Mouse (Mus musculus): ENCODE results near the gene Ypel4.

The Ypel4 gene

GRCm38 (mm10) chr2:84733579-84734300 lies at the start of gene Ypel4:
TSS of gene Ypel4 (plus strand) at chr2:84734058.
- no peak for DNase-seq (ENCODE audit: low read depth, low spot score)

- DNase-seq (ENCODE audit: low read depth, low spot score): no peak
Measured at GRCm38 (mm10) chr2:84688080-84688844, 45.6 kb upstream of the Ypel4 start.

- DNase-seq (ENCODE audit: low read depth, low spot score): no peak
Measured at GRCm38 (mm10) chr2:84690050-84690449, 43.8 kb upstream of the Ypel4 start.

- no peak for DNase-seq (ENCODE audit: low read depth, low spot score)
Measured at GRCm38 (mm10) chr2:84695007-84695695, 38.7 kb upstream of the Ypel4 start.

- no peak for DNase-seq (ENCODE audit: low read depth, low spot score)
Measured at GRCm38 (mm10) chr2:84703497-84703896, 30.4 kb upstream of the Ypel4 start.

- no peak for DNase-seq (ENCODE audit: low read depth, low spot score)
Measured at GRCm38 (mm10) chr2:84704329-84704728, 29.5 kb upstream of the Ypel4 start.

- no peak for DNase-seq (ENCODE audit: low read depth, low spot score)
Measured at GRCm38 (mm10) chr2:84705295-84705694, 28.6 kb upstream of the Ypel4 start.

- DNase-seq (ENCODE audit: low read depth, low spot score): no peak
Measured at GRCm38 (mm10) chr2:84707523-84707922, 26.3 kb upstream of the Ypel4 start.

GRCm38 (mm10) chr2:84711898-84712297 lies 22.0 kb upstream of the Ypel4 start:
- DNase-seq (ENCODE audit: low read depth, low spot score): no peak

GRCm38 (mm10) chr2:84714422-84714810 lies 19.4 kb upstream of the Ypel4 start:
- peak; percentile 14 for DNase-seq (ENCODE audit: low read depth, low spot score)

GRCm38 (mm10) chr2:84714811-84715561 lies 18.9 kb upstream of the Ypel4 start, which contains the start of gene Zdhhc5:
TSS of gene Zdhhc5 (minus strand) at chr2:84715180.
- DNase-seq (ENCODE audit: low read depth, low spot score): peak; percentile 98

- peak; percentile 98 for DNase-seq (ENCODE audit: low read depth, low spot score)
Measured at GRCm38 (mm10) chr2:84715562-84716361, 18.1 kb upstream of the Ypel4 start.

GRCm38 (mm10) chr2:84716423-84717355 lies 17.2 kb upstream of the Ypel4 start:
- DNase-seq (ENCODE audit: low read depth, low spot score): no peak

GRCm38 (mm10) chr2:84717357-84717756 lies 16.5 kb upstream of the Ypel4 start:
- no peak for DNase-seq (ENCODE audit: low read depth, low spot score)

- no peak for DNase-seq (ENCODE audit: low read depth, low spot score)
Measured at GRCm38 (mm10) chr2:84720718-84721117, 13.1 kb upstream of the Ypel4 start.

GRCm38 (mm10) chr2:84721182-84721581 lies 12.7 kb upstream of the Ypel4 start:
- DNase-seq (ENCODE audit: low read depth, low spot score): no peak

- DNase-seq (ENCODE audit: low read depth, low spot score): no peak
Measured at GRCm38 (mm10) chr2:84723856-84724255, 10.0 kb upstream of the Ypel4 start.

- no peak for DNase-seq (ENCODE audit: low read depth, low spot score)
Measured at GRCm38 (mm10) chr2:84725770-84726169, 8.1 kb upstream of the Ypel4 start.

GRCm38 (mm10) chr2:84726716-84727115 lies 7.1 kb upstream of the Ypel4 start:
- no peak for DNase-seq (ENCODE audit: low read depth, low spot score)

Measured in ES-CJ7 (cell line).